In genomic region chr5:24385887-24386550, GRCm38 (mm10) we compare ENCODE assay signal across 29 mouse cellular contexts. TPM values are rescaled to one million over a fixed set of nuclear protein-coding genes. Genes with fewer than 3 reads are reported as not detected.
DNase-seq lines count a peak whose midpoint lies in the region; ATAC-seq lines count a peak whose summit lies in the region.
"Had no signal": no experiment of that assay in that cellular context is flagged by ENCODE, and none has a peak within 500 bp of the region (broad histone marks: within the 10 kb centered on the region; RNA-seq: fewer than 3 reads in every experiment).

No protein-coding gene starts in this region.

- peaks cover 66% of the 10 kb centered on the region for H3K4me1 ChIP-seq in heart, embryonic 10.5 days
- peaks cover 26 to 49% of the 10 kb centered on the region in 2 experiments for H3K4me1 ChIP-seq in heart, embryonic 14.5 days (ENCODE audit: control insufficient read depth in 2 of 2, insufficient read depth in 2 of 2, low read length in 2 of 2)
- H3K4me1 ChIP-seq in neural tube, embryonic 15.5 days: peaks cover 45% of the 10 kb centered on the region

- H3K4me3 ChIP-seq in heart, embryonic 10.5 days: no peak overlapping the region
- no peak overlapping the region for H3K4me3 ChIP-seq in heart, embryonic 14.5 days (ENCODE audit: control insufficient read depth in 1 of 2, insufficient read depth in 1 of 2, low read depth in 1 of 2, low read length in 2 of 2)
- no peak overlapping the region for H3K4me3 ChIP-seq in neural tube, embryonic 15.5 days (replicated peaks)
- H3K4me3 ChIP-seq: embryonic facial prominence, embryonic 10.5 days; embryonic facial prominence, embryonic 13.5 days; erythroblast, embryonic 14.5 days; gastrocnemius, adult 2 months had no signal

- intact Hi-C loops in heart, postnatal 25 days (cut with DNase I): no loop called here

- H3K9me3 ChIP-seq in heart, embryonic 10.5 days: no peaks in the 10 kb centered on the region
- no peaks in the 10 kb centered on the region for H3K9me3 ChIP-seq in heart, embryonic 14.5 days (ENCODE audit: control insufficient read depth, low read length)
- no peaks in the 10 kb centered on the region for H3K9me3 ChIP-seq in neural tube, embryonic 15.5 days (replicated peaks)
- H3K9me3 ChIP-seq: embryonic facial prominence, embryonic 10.5 days; embryonic facial prominence, embryonic 13.5 days had no signal

- WGBS in heart, embryonic 10.5 days: 78% methylated on average over 10 of the region's 10 CpGs
- WGBS in heart, embryonic 14.5 days: 87% methylated on average over 10 of the region's 10 CpGs
- 93% methylated on average over 10 of the region's 10 CpGs for WGBS in neural tube, embryonic 15.5 days

- no peak overlapping the region for H3K9ac ChIP-seq in heart, embryonic 14.5 days (ENCODE audit: low read length)
- no peak overlapping the region for H3K9ac ChIP-seq in neural tube, embryonic 15.5 days (replicated peaks)
- H3K9ac ChIP-seq: embryonic facial prominence, embryonic 13.5 days; forebrain, postnatal 0 days; hindbrain, embryonic 14.5 days had no signal

- H3K27ac ChIP-seq in heart, embryonic 10.5 days: peak overlapping the region; percentile 54; the same call in 1 of the 2 replicates
- peak overlapping the region; percentile 9 to 13; a peak in 1 of 4 replicates for H3K27ac ChIP-seq in heart, embryonic 14.5 days (replicated peaks in 1 of 2; ENCODE audit: control insufficient read depth in 1 of 2, insufficient read depth in 1 of 2, low read depth in 2 of 2, low read length in 2 of 2)
- H3K27ac ChIP-seq in neural tube, embryonic 15.5 days (replicated peaks): no peak overlapping the region
- H3K27ac ChIP-seq: embryonic facial prominence, embryonic 10.5 days; embryonic facial prominence, embryonic 13.5 days; hindbrain, embryonic 14.5 days; hindbrain, postnatal 0 days had no signal

- no peak for ATAC-seq in heart, embryonic 14.5 days (ENCODE audit: insufficient number of reproducible peaks, insufficient read depth, low FRiP score, low read depth)
- no peak for ATAC-seq in neural tube, embryonic 15.5 days (ENCODE audit: low FRiP score)
- ATAC-seq: forebrain, embryonic 14.5 days; forebrain, postnatal 0 days; hindbrain, postnatal 0 days; inflammation-experienced regulatory T-cells, adult 6 months; intestine, embryonic 16.5 days; Patski had no signal

- no peak overlapping the region for H3K4me2 ChIP-seq in heart, embryonic 14.5 days (ENCODE audit: low read length)
- 0 out of 2 replicates have a peak overlapping the region, but pooled peaks have one; percentile 99 for H3K4me2 ChIP-seq in neural tube, embryonic 15.5 days
- H3K4me2 ChIP-seq: embryonic facial prominence, embryonic 13.5 days had no signal

- peaks cover 8% of the 10 kb centered on the region; the same call in 1 of the 2 replicates for H3K36me3 ChIP-seq in heart, embryonic 10.5 days
- 0 out of 2 replicates have a peak, but pooled peaks cover 5% of the 10 kb centered on the region for H3K36me3 ChIP-seq in heart, embryonic 14.5 days (ENCODE audit: control insufficient read depth, insufficient read depth, low read length)
- no peaks in the 10 kb centered on the region for H3K36me3 ChIP-seq in neural tube, embryonic 15.5 days
- H3K36me3 ChIP-seq: embryonic facial prominence, embryonic 10.5 days; embryonic facial prominence, embryonic 13.5 days had no signal

- peaks cover 46% of the 10 kb centered on the region for H3K27me3 ChIP-seq in heart, embryonic 10.5 days (ENCODE audit: insufficient read depth, poor library complexity, severe bottlenecking)
- peaks cover 9% of the 10 kb centered on the region; the same call in 1 of the 2 replicates for H3K27me3 ChIP-seq in heart, embryonic 14.5 days (ENCODE audit: control insufficient read depth, insufficient read depth, low read length)
- H3K27me3 ChIP-seq in neural tube, embryonic 15.5 days (replicated peaks): peaks cover 22% of the 10 kb centered on the region; the same call in 1 of the 2 replicates
- H3K27me3 ChIP-seq: Patski had no signal

- peak; percentile 27 for DNase-seq in cerebellum, adult 9-10 months
- DNase-seq in cerebellum, postnatal 10 days: no peak
- no peak for DNase-seq in heart, embryonic 10.5 days (ENCODE audit: low spot score)
- DNase-seq in heart, postnatal 4 days: no peak
- no peak for DNase-seq in heart, postnatal 25 days (ENCODE audit: low spot score)
- no peak for DNase-seq in neural tube, embryonic 10.5 days (ENCODE audit: extremely low spot score, low spot score)
- DNase-seq: adrenal gland, postnatal 10 days; adrenal gland, postnatal 36 days; cerebellum, adult 18-20 months; cerebellum, adult 9-11 months; cerebellum, postnatal 36 days; embryo, embryonic 11 days; forebrain, postnatal 0 days; gastrocnemius, adult 2 months; gastrocnemius, postnatal 14 days; heart, postnatal 36 days; kidney, adult 18-20 months; kidney, adult 9 months had no signal

RNA-seq across cellular contexts. Expression of gene Atg9b, which starts 5.9 kb away (rescaled TPM):
- polyA plus RNA-seq in heart, embryonic 10.5 days (2016; fragmentation: Nextera tagmentation; extraction: Ambion mirVana): 1.2 and 2.3 TPM in 2 replicates
- under 1 TPM; 0.45 to 0.83 TPM for total RNA-seq in heart, postnatal 4 days (2021)
- polyA plus RNA-seq in heart, embryonic 14.5 days (2014; fragmentation: Nextera tagmentation; extraction: Ambion mirVana): 1.0 and 1.5 TPM in 2 replicates
- total RNA-seq in heart, postnatal 25 days (2021): 1 to 10 TPM in 1 of 2 experiments, under 1 TPM in 1; 0.42 to 1.2 TPM
- 4.0 and 4.8 TPM in 2 replicates for polyA plus RNA-seq in neural tube, embryonic 15.5 days (2015; fragmentation: Nextera tagmentation; extraction: Ambion mirVana)

RNA-seq across cellular contexts. Expression of gene Abcb8, which starts 7.4 kb away (rescaled TPM):
- 62.7 and 81.3 TPM in 2 replicates for polyA plus RNA-seq in heart, embryonic 10.5 days (2016; fragmentation: Nextera tagmentation; extraction: Ambion mirVana)
- total RNA-seq in heart, postnatal 4 days (2021): 10 to 100 TPM; 86.3 to 87.0 TPM
- 52.7 and 56.1 TPM in 2 replicates for polyA plus RNA-seq in heart, embryonic 14.5 days (2014; fragmentation: Nextera tagmentation; extraction: Ambion mirVana)
- total RNA-seq in heart, postnatal 25 days (2021): 10 to 100 TPM; 82.8 to 83.7 TPM
- 49.4 and 52.2 TPM in 2 replicates for polyA plus RNA-seq in neural tube, embryonic 15.5 days (2015; fragmentation: Nextera tagmentation; extraction: Ambion mirVana)

RNA-seq across cellular contexts. Expression of gene Nos3, which starts 21.4 kb away (rescaled TPM):
- 23.2 and 40.8 TPM in 2 replicates for polyA plus RNA-seq in heart, embryonic 10.5 days (2016; fragmentation: Nextera tagmentation; extraction: Ambion mirVana)
- total RNA-seq in heart, postnatal 4 days (2021): 10 to 100 TPM; 39.5 to 40.6 TPM
- polyA plus RNA-seq in heart, embryonic 14.5 days (2014; fragmentation: Nextera tagmentation; extraction: Ambion mirVana): 27.7 and 28.2 TPM in 2 replicates
- 10 to 100 TPM; 24.1 to 28.1 TPM for total RNA-seq in heart, postnatal 25 days (2021)
- polyA plus RNA-seq in neural tube, embryonic 15.5 days (2015; fragmentation: Nextera tagmentation; extraction: Ambion mirVana): 9.3 and 10.6 TPM in 2 replicates

RNA-seq across cellular contexts. Expression of gene Asic3, which starts 27.2 kb away (rescaled TPM):
- 0.11 TPM in 1 of 2 replicates, not detected in the other for polyA plus RNA-seq in heart, embryonic 10.5 days (2016; fragmentation: Nextera tagmentation; extraction: Ambion mirVana)
- total RNA-seq in heart, postnatal 4 days (2021): under 1 TPM in 1 of 2 experiments, not detected in 1; 0.19 TPM
- polyA plus RNA-seq in heart, embryonic 14.5 days (2014; fragmentation: Nextera tagmentation; extraction: Ambion mirVana): 0.12 TPM in 1 of 2 replicates, not detected in the other
- under 1 TPM in 1 of 2 experiments, not detected in 1; 0.17 TPM for total RNA-seq in heart, postnatal 25 days (2021)
- 1.6 and 2.4 TPM in 2 replicates for polyA plus RNA-seq in neural tube, embryonic 15.5 days (2015; fragmentation: Nextera tagmentation; extraction: Ambion mirVana)
- total RNA-seq: forebrain, postnatal 0 days; heart, postnatal 36 days had no signal
- polyA plus RNA-seq: erythroblast, embryonic 14.5 days; forebrain, embryonic 14.5 days; inflammation-experienced regulatory T-cells, adult 6 months had no signal

RNA-seq across cellular contexts. Expression of gene Kcnh2, which starts 34.6 kb away (rescaled TPM):
- 28.8 and 32.2 TPM in 2 replicates for polyA plus RNA-seq in heart, embryonic 10.5 days (2016; fragmentation: Nextera tagmentation; extraction: Ambion mirVana)
- total RNA-seq in heart, postnatal 4 days (2021): 100 to 1,000 TPM; 108 to 118 TPM
- 23.5 and 32.9 TPM in 2 replicates for polyA plus RNA-seq in heart, embryonic 14.5 days (2014; fragmentation: Nextera tagmentation; extraction: Ambion mirVana)
- total RNA-seq in heart, postnatal 25 days (2021): 10 to 100 TPM; 62.4 to 67.2 TPM
- 12.7 and 18.2 TPM in 2 replicates for polyA plus RNA-seq in neural tube, embryonic 15.5 days (2015; fragmentation: Nextera tagmentation; extraction: Ambion mirVana)
- polyA plus RNA-seq: erythroblast, embryonic 14.5 days had no signal
